Mouse (Mus musculus) CH12.LX (cell line): Measurements from ENCODE around the gene Fam160a1. TPM values are rescaled to one million over a fixed set of nuclear protein-coding genes. Genes with fewer than 3 reads are reported as not detected.

ENCODE experiments used
- DNase-seq: peaks from one replicate; pipeline ENCODE4 v3.0.0-alpha.2; 2013; ENCODE audit errors: extremely low read depth
- H3K27ac ChIP-seq: 2 replicates; pipeline ENCODE4 v1.5.1; 2012; ENCODE audit warnings: low read depth, mild to moderate bottlenecking, control low read depth, moderate library complexity; ENCODE audit not compliant: insufficient read depth
- H3K27me3 ChIP-seq: replicated peaks from 2 replicates; pipeline ENCODE3; 2012; ENCODE audit warnings: inconsistent platforms
- H3K36me3 ChIP-seq, 2 experiments: replicated peaks in 1 of 2; 2 replicates each; pipeline versions ENCODE3 to v1.6.1; 2012; ENCODE audit warnings: inconsistent platforms in 1 of 2, low read length in 1 of 2, mild to moderate bottlenecking in 1 of 2, mixed read lengths in 1 of 2, moderate library complexity in 1 of 2; ENCODE audit not compliant: control insufficient read depth in 1 of 2, insufficient read depth in 1 of 2
- H3K4me1 ChIP-seq, 2 experiments: 2 replicates each; pipeline ENCODE4 v1.6.1; 2012; ENCODE audit warnings: inconsistent platforms in 1 of 2, moderate library complexity in 1 of 2; ENCODE audit not compliant: insufficient read depth in 2 of 2, control insufficient read depth in 1 of 2
- H3K4me2 ChIP-seq: 2 replicates; pipeline ENCODE4 v1.6.1; 2012; ENCODE audit warnings: low read depth, mild to moderate bottlenecking, control low read depth; ENCODE audit not compliant: poor library complexity, insufficient read depth, severe bottlenecking
- H3K4me3 ChIP-seq, 3 experiments: fragments of 150-350 bp in 1 of 3; sonication (generic) in 1 of 3; replicated peaks in 1 of 3; 2 replicates each; pipeline versions ENCODE3 to v1.5.1; 2011 to 2012; ENCODE audit warnings: low read depth in 2 of 3, low read length in 2 of 3, mild to moderate bottlenecking in 2 of 3, moderate library complexity in 2 of 3, control low read depth in 1 of 3, improper control_type of control experiment in 1 of 3, inconsistent platforms in 1 of 3, mixed read lengths in 1 of 3; ENCODE audit not compliant: poor library complexity in 1 of 3
- H3K79me2 ChIP-seq: replicated peaks from 2 replicates; pipeline ENCODE4 v1.6.1; 2012; ENCODE audit warnings: mild to moderate bottlenecking, moderate library complexity; ENCODE audit not compliant: control insufficient read depth, poor library complexity, insufficient read depth, severe bottlenecking; ENCODE audit errors: extremely low read depth
- H3K9ac ChIP-seq: 2 replicates; pipeline ENCODE4 v1.6.1; 2012; ENCODE audit warnings: low read depth, mild to moderate bottlenecking, control low read depth, moderate library complexity; ENCODE audit not compliant: insufficient read depth
- H3K9me3 ChIP-seq: replicated peaks from 2 replicates; pipeline ENCODE3; 2012; ENCODE audit warnings: low read length, inconsistent platforms, mixed read lengths
- CHD1 ChIP-seq: IDR thresholded peaks from 2 replicates; pipeline ENCODE4 v1.6.1; 2012; ENCODE audit warnings: low read depth, low read length, improper control_type of control experiment, inconsistent platforms
- ETS1 ChIP-seq: conservative IDR thresholded peaks from 2 replicates; pipeline ENCODE4 v1.6.1; 2012; ENCODE audit warnings: low read depth, mild to moderate bottlenecking, inconsistent platforms, low read length, improper control_type of control experiment, moderate library complexity
- HCFC1 ChIP-seq: IDR thresholded peaks from 2 replicates; pipeline ENCODE4 v1.6.1; 2012; ENCODE audit warnings: low read depth, mild to moderate bottlenecking, inconsistent platforms, low read length, improper control_type of control experiment
- IRF4 ChIP-seq: IDR thresholded peaks from 2 replicates; pipeline ENCODE4 v1.6.1; 2014; ENCODE audit warnings: low read depth, mild to moderate bottlenecking, inconsistent platforms, low read length, improper control_type of control experiment
- MAZ ChIP-seq: IDR thresholded peaks from 2 replicates; pipeline ENCODE4 v1.6.1; 2012; ENCODE audit warnings: low read depth, mild to moderate bottlenecking, inconsistent platforms, low read length, improper control_type of control experiment, moderate library complexity
- MYC ChIP-seq: IDR thresholded peaks from 2 replicates; pipeline ENCODE4 v1.6.1; 2011; ENCODE audit warnings: low read depth, mild to moderate bottlenecking, improper control_type of control experiment, low read length
- NELFE ChIP-seq: IDR thresholded peaks from 2 replicates; pipeline ENCODE4 v1.6.1; 2011; ENCODE audit warnings: low read depth, low read length, improper control_type of control experiment
- NRF1 ChIP-seq: IDR thresholded peaks from 2 replicates; pipeline ENCODE4 v1.6.1; 2014; ENCODE audit warnings: low read depth, mild to moderate bottlenecking, inconsistent platforms, low read length, improper control_type of control experiment, moderate library complexity
- PAX5 ChIP-seq: IDR thresholded peaks from 2 replicates; pipeline ENCODE4 v1.6.1; 2012; ENCODE audit warnings: low read length, inconsistent platforms, mixed read lengths
- POLR2AphosphoS2 ChIP-seq: IDR thresholded peaks from 2 replicates; pipeline ENCODE4 v1.6.1; 2011; ENCODE audit warnings: low read depth, low read length, improper control_type of control experiment
- RCOR1 ChIP-seq: conservative IDR thresholded peaks from 2 replicates; pipeline ENCODE4 v1.6.1; 2012; ENCODE audit warnings: low read depth, mild to moderate bottlenecking, inconsistent platforms, low read length, improper control_type of control experiment
- TBP ChIP-seq: conservative IDR thresholded peaks from 2 replicates; pipeline ENCODE4 v1.6.1; 2011; ENCODE audit warnings: low read depth, low read length, improper control_type of control experiment
- TCF12 ChIP-seq: IDR thresholded peaks from 2 replicates; pipeline ENCODE4 v1.6.1; 2014; ENCODE audit warnings: low read depth, mild to moderate bottlenecking, inconsistent platforms, low read length, improper control_type of control experiment
- UBTF ChIP-seq: IDR thresholded peaks from 2 replicates; pipeline ENCODE4 v1.6.1; 2012; ENCODE audit warnings: low read depth, mild to moderate bottlenecking, inconsistent platforms, low read length, improper control_type of control experiment, moderate library complexity
- USF1 ChIP-seq: IDR thresholded peaks from 2 replicates; pipeline ENCODE4 v1.6.1; 2014; ENCODE audit warnings: low read depth, mild to moderate bottlenecking, inconsistent platforms, low read length, improper control_type of control experiment
- USF2 ChIP-seq: conservative IDR thresholded peaks from 2 replicates; pipeline ENCODE4 v1.6.1; 2011; ENCODE audit warnings: low read depth, low read length, improper control_type of control experiment
- ZMIZ1 ChIP-seq: IDR thresholded peaks from 2 replicates; pipeline ENCODE4 v1.6.1; 2012; ENCODE audit warnings: low read depth, mild to moderate bottlenecking, inconsistent platforms, low read length, improper control_type of control experiment
- ZNF384 ChIP-seq: IDR thresholded peaks from 2 replicates; pipeline ENCODE4 v1.6.1; 2012; ENCODE audit warnings: low read depth, low read length, improper control_type of control experiment, inconsistent platforms
- dilution Hi-C: fragments of 300-500 bp; cut with MboI; formaldehyde crosslinking; loops from 2 replicates; pipeline ENCODE4 v1.14.3; 2020; ENCODE audit warnings: low sequenced_read_pairs; ENCODE audit not compliant: extremely low pct_unique_long_range_greater_than_20kb, extremely low pct_ligation_motif_present
- in situ Hi-C: fragments of 300-500 bp; cut with MboI; formaldehyde crosslinking; loops from 3 replicates; pipeline ENCODE4 v1.14.3; 2019; ENCODE audit warnings: low sequenced_read_pairs, low pct_ligation_motif_present, low pct_unique_long_range_greater_than_20kb, mixed read lengths
- polyA plus RNA-seq: library from polyadenylated mRNA; unstranded; fragments of >175 nt; gene quantifications from 2 replicates; pipeline ENCODE4 v1.2.1, GENCODE M21; 2012; ENCODE audit warnings: low read depth; ENCODE audit not compliant: insufficient read length
- total RNA-seq, 2 experiments: library from RNA; depleted of rRNA; stranded (reverse); fragments of 300-350 nt in 1 of 2; fragments of >200 nt in 1 of 2; gene quantifications; 2 replicates each; pipeline ENCODE4 v1.2.3; 2012 to 2014

The Fam160a1 gene
- total and polyA plus RNA-seq, 3 experiments: 0.17 to 0.41 (median 0.20) TPM

GRCm38 (mm10) chr3:85633733-85634132, 183.4 kb downstream of the Fam160a1 start:
- Histone ChIP-seq H3K9me3 (no peaks in the 10 kb centered on the region), H3K4me3 (no peak overlapping the region), H3K4me2 (no peak overlapping the region), H3K9ac (no peak overlapping the region), H3K27ac (no peak overlapping the region), H3K79me2 (no peaks in the 10 kb centered on the region), H3K4me1 (peaks cover 9 to 10% of the 10 kb centered on the region in 2 experiments), H3K36me3 (peaks cover 25 to 77% of the 10 kb centered on the region in 2 experiments), H3K27me3 (no peaks in the 10 kb centered on the region)
- dilution Hi-C loops (no loop called here), in situ Hi-C loops (no loop called here)
- no peak for DNase-seq
- TF ChIP-seq CHD1: no peak
- no peak for TF ChIP-seq MAZ
- TF ChIP-seq UBTF: no peak
- TF ChIP-seq IRF4: no peak
- no peak for TF ChIP-seq ZMIZ1
- TF ChIP-seq MYC: no peak
- no peak for TF ChIP-seq TBP
- no peak for TF ChIP-seq NRF1
- no peak for TF ChIP-seq USF1
- no peak for TF ChIP-seq ZNF384
- TF ChIP-seq NELFE: no peak
- no peak for TF ChIP-seq TCF12

GRCm38 (mm10) chr3:85629895-85630510, 187.1 kb downstream of the Fam160a1 start:
- Histone ChIP-seq H3K9ac (no peak overlapping the region), H3K36me3 (peaks cover 13 to 43% of the 10 kb centered on the region in 2 experiments), H3K9me3 (no peaks in the 10 kb centered on the region), H3K4me1 (peaks cover 0 to 3% of the 10 kb centered on the region in 2 experiments; a peak in 2 of 4 replicates), H3K4me2 (no peak overlapping the region), H3K27me3 (no peaks in the 10 kb centered on the region), H3K27ac (no peak overlapping the region), H3K4me3 (no peak overlapping the region), H3K79me2 (no peaks in the 10 kb centered on the region)
- no peak for TF ChIP-seq MAZ
- TF ChIP-seq ZNF384: no peak
- no peak for TF ChIP-seq IRF4
- no peak for TF ChIP-seq ZMIZ1
- no peak for TF ChIP-seq USF2
- no peak for TF ChIP-seq HCFC1
- TF ChIP-seq ETS1: no peak
- no peak for TF ChIP-seq MYC
- no peak for TF ChIP-seq UBTF
- no peak for TF ChIP-seq PAX5
- no peak for TF ChIP-seq RCOR1
- TF ChIP-seq POLR2AphosphoS2: no peak
- DNase-seq: peak; percentile 45
- dilution Hi-C loops (no loop called here), in situ Hi-C loops (no loop called here)
